ENCODE assay signal across 13 mouse cellular contexts in genomic region chr9:65535191-65535722, GRCm38 (mm10). TPM values are rescaled to one million over a fixed set of nuclear protein-coding genes. Genes with fewer than 3 reads are reported as not detected.
A peak's percentile ranks its signal among the peaks of the same experiment; 100 is the strongest.
DNase-seq lines count a peak whose midpoint lies in the region; ATAC-seq and TF ChIP-seq lines count a peak whose summit lies in the region.
"Had no signal": no experiment of that assay in that cellular context is flagged by ENCODE, and none has a peak within 500 bp of the region (broad histone marks: within the 10 kb centered on the region; RNA-seq: fewer than 3 reads in every experiment).

No protein-coding gene starts in this region.

- TF ChIP-seq POLR2A in lung, adult 2 months (IDR thresholded peaks at IDR 0.05; ENCODE audit: borderline replicate concordance, extremely low read depth, low read depth, low read length): peak; percentile 27; the same call in 1 of the 2 replicates
- TF ChIP-seq POLR2A in small intestine, adult 2 months (IDR thresholded peaks at IDR 0.05; ENCODE audit: low read depth, low read length): no peak

- 39% methylated on average over 3 of the region's 3 CpGs for WGBS in lung, adult 2 months
- WGBS in liver, embryonic 15.5 days (ENCODE audit: insufficient replicate concordance): 22% methylated on average over 3 of the region's 3 CpGs
- 37% methylated on average over 3 of the region's 3 CpGs for WGBS in small intestine, adult 2 months
- 55% methylated on average over 3 of the region's 3 CpGs for WGBS in intestine, embryonic 15.5 days

- no peak overlapping the region for H3K4me3 ChIP-seq in lung, adult 2 months (replicated peaks; ENCODE audit: extremely low read depth, low read depth, low read length)
- H3K4me3 ChIP-seq in liver, embryonic 15.5 days (replicated peaks): no peak overlapping the region
- no peak overlapping the region for H3K4me3 ChIP-seq in small intestine, adult 2 months (ENCODE audit: low read depth, low read length)
- H3K4me3 ChIP-seq in intestine, embryonic 15.5 days (replicated peaks): no peak overlapping the region
- H3K4me3 ChIP-seq: embryonic facial prominence, embryonic 15.5 days; heart, adult 2 months had no signal

- H3K9ac ChIP-seq in liver, embryonic 15.5 days: no peak overlapping the region
- no peak overlapping the region for H3K9ac ChIP-seq in intestine, embryonic 15.5 days
- H3K9ac ChIP-seq: embryonic facial prominence, embryonic 15.5 days had no signal

- H3K4me2 ChIP-seq in liver, embryonic 15.5 days: no peak overlapping the region
- H3K4me2 ChIP-seq in intestine, embryonic 15.5 days (replicated peaks): no peak overlapping the region
- H3K4me2 ChIP-seq: embryonic facial prominence, embryonic 15.5 days had no signal

- H3K4me1 ChIP-seq in lung, adult 2 months (ENCODE audit: control insufficient read depth, insufficient read depth, low read length): peaks cover 10% of the 10 kb centered on the region
- H3K4me1 ChIP-seq in liver, embryonic 15.5 days (replicated peaks): peaks cover 47% of the 10 kb centered on the region
- peaks cover 17% of the 10 kb centered on the region for H3K4me1 ChIP-seq in small intestine, adult 2 months (ENCODE audit: control insufficient read depth, insufficient read depth, insufficient read length, low read length)
- H3K4me1 ChIP-seq in intestine, embryonic 15.5 days (replicated peaks): 0 out of 2 replicates have a peak, but pooled peaks cover 2% of the 10 kb centered on the region

- no peaks in the 10 kb centered on the region for H3K27me3 ChIP-seq in liver, embryonic 15.5 days
- no peaks in the 10 kb centered on the region for H3K27me3 ChIP-seq in small intestine, adult 2 months (ENCODE audit: control insufficient read depth, insufficient read depth, low read length)
- H3K27me3 ChIP-seq in intestine, embryonic 15.5 days (replicated peaks): no peaks in the 10 kb centered on the region
- H3K27me3 ChIP-seq: embryonic facial prominence, embryonic 15.5 days had no signal

- ATAC-seq in liver, embryonic 15.5 days (ENCODE audit: insufficient read depth): no peak
- no peak for ATAC-seq in intestine, embryonic 15.5 days

- no peak for TF ChIP-seq CTCF in lung, adult 2 months (IDR thresholded peaks at IDR 0.05; ENCODE audit: insufficient read depth, low read length)
- TF ChIP-seq CTCF in small intestine, adult 2 months (IDR thresholded peaks at IDR 0.05; ENCODE audit: extremely low read depth, insufficient read length, insufficient replicate concordance, low read depth, low read length): no peak

- H3K27ac ChIP-seq in liver, embryonic 15.5 days (replicated peaks): peak overlapping the region; percentile 7; the same call in 1 of the 2 replicates
- peak overlapping the region; percentile 39 for H3K27ac ChIP-seq in small intestine, adult 2 months (ENCODE audit: insufficient read depth, low read depth, low read length)
- no peak overlapping the region for H3K27ac ChIP-seq in intestine, embryonic 15.5 days
- H3K27ac ChIP-seq: embryonic facial prominence, embryonic 15.5 days had no signal

- DNase-seq in lung, adult 2 months: no peak
- no peak for DNase-seq in lung, postnatal 10 days
- no peak for DNase-seq in left cerebral cortex, adult 9 months (ENCODE audit: low spot score in 2 of 2)
- DNase-seq in urinary bladder, postnatal 14 days (ENCODE audit: low spot score): no peak
- DNase-seq in ovary, adult 18-20 months (ENCODE audit: low spot score): no peak
- DNase-seq: cerebellum, adult 11 months had no signal

- no peaks in the 10 kb centered on the region for H3K36me3 ChIP-seq in liver, embryonic 15.5 days (replicated peaks)
- H3K36me3 ChIP-seq in small intestine, adult 2 months (ENCODE audit: control insufficient read depth, insufficient read depth, low read length): no peaks in the 10 kb centered on the region
- H3K36me3 ChIP-seq in intestine, embryonic 15.5 days: no peaks in the 10 kb centered on the region
- H3K36me3 ChIP-seq: embryonic facial prominence, embryonic 15.5 days had no signal

- H3K9me3 ChIP-seq in liver, embryonic 15.5 days (replicated peaks): no peaks in the 10 kb centered on the region
- no peaks in the 10 kb centered on the region for H3K9me3 ChIP-seq in intestine, embryonic 15.5 days
- H3K9me3 ChIP-seq: embryonic facial prominence, embryonic 15.5 days had no signal

RNA-seq across cellular contexts. Expression of gene Ankdd1a, which starts 15.3 kb away (rescaled TPM):
- polyA plus RNA-seq in lung, adult 2 months (2012; rRNA removed): 0.17 and 0.59 TPM in 2 replicates
- polyA plus RNA-seq in liver, embryonic 15.5 days (2015; fragmentation: Nextera tagmentation; extraction: Ambion mirVana): 0.09 TPM in 1 of 2 replicates, not detected in the other
- polyA plus RNA-seq in small intestine, adult 2 months (2012; rRNA removed): not detected in 2 replicates
- not detected in 2 replicates for polyA plus RNA-seq in intestine, embryonic 15.5 days (2015; fragmentation: Nextera tagmentation; extraction: Ambion mirVana)
- polyA plus RNA-seq: heart, adult 2 months; kidney, embryonic 14.5 days; stomach, embryonic 14.5 days had no signal

RNA-seq across cellular contexts. Expression of gene Plekho2, which starts 44.6 kb away (rescaled TPM):
- polyA plus RNA-seq in lung, adult 2 months (2012; rRNA removed): 31.6 and 36.7 TPM in 2 replicates
- polyA plus RNA-seq in liver, embryonic 15.5 days (2015; fragmentation: Nextera tagmentation; extraction: Ambion mirVana): 27.0 and 27.3 TPM in 2 replicates
- polyA plus RNA-seq in small intestine, adult 2 months (2012; rRNA removed): 6.3 and 9.7 TPM in 2 replicates
- polyA plus RNA-seq in intestine, embryonic 15.5 days (2015; fragmentation: Nextera tagmentation; extraction: Ambion mirVana): 11.0 and 11.2 TPM in 2 replicates

RNA-seq across cellular contexts. Expression of gene Pif1, which starts 51.7 kb away (rescaled TPM):
- 0.36 and 1.0 TPM in 2 replicates for polyA plus RNA-seq in lung, adult 2 months (2012; rRNA removed)
- polyA plus RNA-seq in liver, embryonic 15.5 days (2015; fragmentation: Nextera tagmentation; extraction: Ambion mirVana): 10.0 and 13.2 TPM in 2 replicates
- 3.8 and 5.0 TPM in 2 replicates for polyA plus RNA-seq in small intestine, adult 2 months (2012; rRNA removed)
- polyA plus RNA-seq in intestine, embryonic 15.5 days (2015; fragmentation: Nextera tagmentation; extraction: Ambion mirVana): 9.1 and 9.6 TPM in 2 replicates
